Mouse (Mus musculus): ENCODE data around the gene Ceacam9.

Gene Ceacam9

GRCm38 (mm10) chr7:16739056-16739604 lies 17.4 kb downstream of the Ceacam9 start:
- no peak for DNase-seq (ENCODE audit: low spot score)

GRCm38 (mm10) chr7:16745373-16745772 lies 23.6 kb downstream of the Ceacam9 start:
- DNase-seq (ENCODE audit: low spot score), result no peak

- DNase-seq (ENCODE audit: low spot score), result peak; percentile 46
Measured at GRCm38 (mm10) chr7:16746093-16746492, 24.4 kb downstream of the Ceacam9 start.

- DNase-seq (ENCODE audit: low spot score), result no peak
Measured at GRCm38 (mm10) chr7:16747656-16748055, 25.9 kb downstream of the Ceacam9 start.

GRCm38 (mm10) chr7:16752016-16752415 lies 30.3 kb downstream of the Ceacam9 start:
- peak; percentile 39 for DNase-seq (ENCODE audit: low spot score)

GRCm38 (mm10) chr7:16755362-16756017 lies 33.8 kb downstream of the Ceacam9 start:
- DNase-seq (ENCODE audit: low spot score), result no peak

GRCm38 (mm10) chr7:16758872-16759574 lies 37.3 kb downstream of the Ceacam9 start:
- DNase-seq (ENCODE audit: low spot score), result no peak

GRCm38 (mm10) chr7:16760292-16760691 lies 38.6 kb downstream of the Ceacam9 start:
- peak; percentile 28 for DNase-seq (ENCODE audit: low spot score)

GRCm38 (mm10) chr7:16761005-16761481 lies 39.3 kb downstream of the Ceacam9 start:
- peak; percentile 40 for DNase-seq (ENCODE audit: low spot score)

GRCm38 (mm10) chr7:16761630-16762029 lies 39.9 kb downstream of the Ceacam9 start:
- no peak for DNase-seq (ENCODE audit: low spot score)

- peak; percentile 29 for DNase-seq (ENCODE audit: low spot score)
Measured at GRCm38 (mm10) chr7:16763463-16764218, 41.9 kb downstream of the Ceacam9 start.

GRCm38 (mm10) chr7:16766443-16766842 lies 44.7 kb downstream of the Ceacam9 start:
- DNase-seq (ENCODE audit: low spot score), result no peak
